Mouse (Mus musculus) thymus, adult 2 months (tissue): ENCODE measurements around the gene Tbxas1.

Experiments
- CTCF ChIP-seq: fragments of 200-500 bp; IDR thresholded peaks from 2 replicates; pipeline ENCODE4 v1.5.1; 2012; ENCODE audit warnings: mild to moderate bottlenecking, control low read depth, low read length, moderate library complexity, borderline replicate concordance; ENCODE audit not compliant: control insufficient read depth, poor library complexity, insufficient read depth; ENCODE audit errors: extremely low read depth
- POLR2A ChIP-seq: fragments of 200-500 bp; IDR thresholded peaks from 2 replicates; pipeline ENCODE4 v1.6.1; 2012; ENCODE audit warnings: mild to moderate bottlenecking, low read length, control low read depth, moderate library complexity; ENCODE audit not compliant: control insufficient read depth, poor library complexity, insufficient read depth; ENCODE audit errors: extremely low read depth

DNA sequence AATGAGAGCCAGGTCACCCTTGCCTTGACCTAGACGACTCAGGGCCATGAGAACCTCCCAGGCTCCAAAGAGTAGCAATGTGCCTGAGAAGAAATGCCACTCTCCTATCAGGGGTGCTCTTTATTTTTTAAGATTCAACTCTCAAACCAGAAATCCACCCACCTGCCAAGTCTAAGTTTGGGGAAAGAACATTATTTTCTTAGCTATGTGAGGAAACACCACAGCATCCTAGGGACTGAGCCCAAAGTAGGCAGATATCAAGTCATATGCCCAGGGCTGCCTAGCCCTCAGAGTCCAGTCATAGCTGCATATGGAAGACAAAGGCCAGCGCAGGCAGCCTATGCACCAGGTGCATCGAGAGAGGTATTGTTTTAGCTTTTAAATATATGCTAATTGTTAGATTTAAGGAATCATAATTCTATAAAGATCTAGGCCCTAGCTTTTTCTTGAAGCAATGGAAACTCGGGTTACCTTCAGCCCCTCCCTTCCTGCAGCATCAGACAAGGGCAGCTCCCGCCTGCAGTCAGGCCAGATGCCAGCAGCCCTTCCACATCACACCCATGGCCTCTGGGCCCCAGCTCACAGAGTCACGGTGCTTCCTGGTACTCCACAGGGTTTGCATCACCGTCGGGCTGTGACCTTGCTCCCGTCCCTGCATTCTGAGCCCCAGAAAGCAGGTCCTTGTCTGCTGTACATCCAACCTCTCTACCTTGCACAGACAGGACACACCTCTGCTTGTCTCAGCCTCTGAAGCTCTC is 176.8 kb downstream of the Tbxas1 start:
- TF ChIP-seq CTCF, result no peak
- TF ChIP-seq POLR2A, result no peak
